Mouse (Mus musculus) gastrocnemius, adult 18-20 months (tissue): ENCODE results near the gene Casq1. TPM values are rescaled to one million over a fixed set of nuclear protein-coding genes. Genes with fewer than 3 reads are reported as not detected.

Experiments used
- DNase-seq: peaks from one replicate; pipeline ENCODE4 v3.0.0; 2021; ENCODE audit warnings: low spot score
- total RNA-seq, 2 experiments: library from RNA; stranded (reverse); gene quantifications; 2 replicates each; pipeline ENCODE4 v1.2.3; 2021

Casq1 gene
- total RNA-seq, 2 experiments from 2014 or later = 2,670 to 3,214 TPM

- DNase-seq = no peak
These were observed 36.6 kb downstream of the Casq1 start for GRCm38 (mm10) chr1:172183056-172183455.

GRCm38 (mm10) chr1:172181777-172182176 lies 37.9 kb downstream of the Casq1 start:
- no peak for DNase-seq

- no peak for DNase-seq
These were observed 38.8 kb downstream of the Casq1 start for GRCm38 (mm10) chr1:172180881-172181280.

- DNase-seq = peak; percentile 44
These were observed 40.6 kb downstream of the Casq1 start for GRCm38 (mm10) chr1:172179102-172179501.

GRCm38 (mm10) chr1:172177791-172178190 lies 41.9 kb downstream of the Casq1 start:
- DNase-seq = no peak

GRCm38 (mm10) chr1:172173181-172173580 lies 46.5 kb downstream of the Casq1 start:
- DNase-seq = no peak

- DNase-seq = no peak
These were observed 47.3 kb downstream of the Casq1 start for GRCm38 (mm10) chr1:172172381-172172780.

- DNase-seq = no peak
These were observed 49.9 kb downstream of the Casq1 start for GRCm38 (mm10) chr1:172169809-172170208.

GRCm38 (mm10) chr1:172167911-172168310 lies 51.8 kb downstream of the Casq1 start:
- DNase-seq = no peak

- DNase-seq = no peak
These were observed 56.7 kb downstream of the Casq1 start for GRCm38 (mm10) chr1:172162959-172163358.

GRCm38 (mm10) chr1:172162009-172162408 lies 57.7 kb downstream of the Casq1 start:
- peak; percentile 47 for DNase-seq

GRCm38 (mm10) chr1:172160508-172160907 lies 59.2 kb downstream of the Casq1 start:
- no peak for DNase-seq

- no peak for DNase-seq
These were observed 59.7 kb downstream of the Casq1 start for GRCm38 (mm10) chr1:172159970-172160369.

Other genes starting within 250 kb of the Casq1 start
- gene Vangl2, start 191.4 kb downstream of the Casq1 start, total RNA-seq = under 1 TPM; 0.34 to 0.55 TPM
- gene Nhlh1, start 162.3 kb downstream of the Casq1 start, total RNA-seq = not detected
- gene Copa, start 137.3 kb downstream of the Casq1 start, total RNA-seq = 10 to 100 TPM; 85.8 to 86.6 TPM
- gene Ncstn, start 137.1 kb downstream of the Casq1 start, total RNA-seq = 10 to 100 TPM; 24.7 to 24.8 TPM
- 10 to 100 TPM; 74.8 to 76.0 TPM for gene Pex19, start 93.1 kb downstream of the Casq1 start, total RNA-seq
- gene Dcaf8, start 71.8 kb downstream of the Casq1 start, total RNA-seq = 100 to 1,000 TPM; 192 to 193 TPM
- gene Pea15a, start 13.1 kb downstream of the Casq1 start, total RNA-seq = 10 to 100 TPM; 20.2 to 33.2 TPM
- under 1 TPM; 0.40 to 0.43 TPM for gene Atp1a4, start 38.5 kb upstream of the Casq1 start, total RNA-seq
- 10 to 100 TPM in 1 of 2 experiments, 1 to 10 TPM in 1; 7.6 to 10.6 TPM for gene Igsf8, start 41.8 kb upstream of the Casq1 start, total RNA-seq
- gene Atp1a2, start 78.2 kb upstream of the Casq1 start, total RNA-seq = 1,000 to 10,000 TPM in 1 of 2 experiments, 100 to 1,000 TPM in 1; 896 to 1,049 TPM
- not detected for gene Kcnj9, start 109.5 kb upstream of the Casq1 start, total RNA-seq
- under 1 TPM; 0.05 to 0.17 TPM for gene Kcnj10, start 121.3 kb upstream of the Casq1 start, total RNA-seq
- 1 to 10 TPM; 3.0 to 3.3 TPM for gene Pigm, start 156.7 kb upstream of the Casq1 start, total RNA-seq